Mouse (Mus musculus): ENCODE results near the gene Plekha4.
"Not testable (repeated sequence)": the region's sequence is repeated elsewhere in the genome, so short reads cannot be mapped to it uniquely, and the experiment has no call there.

Gene Plekha4

GRCm38 (mm10) chr7:45525809-45526473, at the start of gene Plekha4, which contains the start of gene Ppp1r15a:
Plekha4 (plus strand) TSS chr7:45526330.
Ppp1r15a (minus strand) TSS chr7:45526268.
- DNase-seq (ENCODE audit: low read depth, low spot score), result peak; percentile 96

DNA sequence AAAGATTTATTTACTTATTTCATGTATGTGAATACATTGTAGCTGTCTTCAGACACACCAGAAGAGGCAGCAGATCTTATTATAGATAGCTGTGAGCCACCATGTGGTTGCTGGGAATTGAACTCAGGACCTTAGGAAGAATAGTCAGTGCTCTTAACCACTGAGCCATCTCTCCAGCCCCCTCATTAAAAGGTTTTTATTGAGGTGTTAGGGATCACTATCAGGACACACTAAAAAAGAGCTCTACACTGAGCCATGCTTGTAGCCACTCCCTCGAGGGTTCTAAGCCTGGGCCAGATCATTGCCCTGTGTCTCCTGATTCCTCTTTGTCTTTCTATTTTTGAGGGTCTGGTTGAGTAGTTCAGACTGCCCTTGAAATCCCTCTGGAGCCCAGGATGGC, 49.7 kb upstream of the Plekha4 start:
- DNase-seq (ENCODE audit: low read depth, low spot score), result no peak

DNA sequence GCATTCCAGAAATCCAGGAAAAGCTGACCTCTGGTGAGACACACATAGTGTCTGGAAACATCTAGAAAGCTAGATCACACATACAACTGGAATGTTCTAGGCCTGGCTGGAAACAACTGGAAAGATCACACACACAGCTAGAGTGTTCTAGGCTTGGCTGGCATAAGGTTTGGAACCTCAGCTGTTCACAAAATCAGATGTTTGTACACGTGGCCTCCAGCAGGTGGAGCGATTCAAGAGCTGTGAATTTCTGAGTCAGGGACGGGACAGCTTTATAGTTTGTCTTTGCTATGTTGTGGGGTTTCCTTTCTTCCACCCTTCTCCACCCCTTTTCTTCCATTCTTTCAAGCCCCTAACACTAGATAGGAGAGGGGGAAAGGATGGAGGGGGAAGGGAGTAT, 49.1 kb upstream of the Plekha4 start:
- DNase-seq (ENCODE audit: low read depth, low spot score), result peak; percentile 76

- DNase-seq (ENCODE audit: low read depth, low spot score), result no peak
Measured at GRCm38 (mm10) chr7:45478774-45479173, 47.4 kb upstream of the Plekha4 start.

- DNase-seq (ENCODE audit: low read depth, low spot score), result not testable (repeated sequence)
Measured at GRCm38 (mm10) chr7:45480310-45480709, 45.8 kb upstream of the Plekha4 start.

GRCm38 (mm10) chr7:45481374-45481927, 44.7 kb upstream of the Plekha4 start, which contains the start of gene Tulp2:
Tulp2 (plus strand) TSS chr7:45481877.
- DNase-seq (ENCODE audit: low read depth, low spot score), result peak; percentile 71

DNA sequence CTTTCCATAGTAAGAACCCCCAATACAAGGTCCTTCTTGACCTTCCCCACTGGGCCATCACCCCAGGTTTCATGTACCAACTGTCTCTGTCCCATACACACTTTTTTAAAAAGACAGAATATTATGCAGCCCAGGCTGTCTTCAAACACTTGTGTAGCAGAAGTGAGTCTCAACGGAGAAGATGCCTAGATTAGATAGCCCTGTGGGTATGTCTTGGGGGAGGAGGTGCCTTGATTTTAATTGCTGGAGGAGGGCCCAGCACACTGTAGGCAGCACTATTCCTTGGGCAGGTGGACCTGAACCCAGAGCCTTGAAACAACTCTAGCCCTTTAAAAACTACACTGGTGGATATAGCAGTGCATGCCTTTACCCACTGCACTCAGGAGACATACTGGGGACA, 44.0 kb upstream of the Plekha4 start:
- DNase-seq (ENCODE audit: low read depth, low spot score), result no peak

DNA sequence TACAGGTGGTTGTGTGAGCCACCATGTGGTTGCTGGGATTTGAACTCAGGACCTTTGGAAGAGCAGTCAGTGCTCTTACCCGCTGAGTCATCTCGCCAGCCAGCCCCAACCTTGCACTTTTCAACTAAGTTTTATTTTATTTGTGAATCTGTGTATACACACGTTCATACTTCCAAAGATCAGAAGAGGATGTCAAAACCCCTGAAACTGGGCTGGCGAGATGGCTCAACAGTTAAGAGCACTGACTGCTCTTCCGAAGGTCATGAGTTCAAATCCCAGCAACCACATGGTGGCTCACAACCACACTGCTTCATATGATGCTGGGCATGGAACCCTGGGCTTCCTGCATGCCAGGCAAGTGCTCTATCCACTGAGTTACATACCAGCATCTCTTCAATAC, 41.1 kb upstream of the Plekha4 start:
- not testable (repeated sequence) for DNase-seq (ENCODE audit: low read depth, low spot score)

GRCm38 (mm10) chr7:45486158-45486557, 40.0 kb upstream of the Plekha4 start:
- no peak for DNase-seq (ENCODE audit: low read depth, low spot score)

DNA sequence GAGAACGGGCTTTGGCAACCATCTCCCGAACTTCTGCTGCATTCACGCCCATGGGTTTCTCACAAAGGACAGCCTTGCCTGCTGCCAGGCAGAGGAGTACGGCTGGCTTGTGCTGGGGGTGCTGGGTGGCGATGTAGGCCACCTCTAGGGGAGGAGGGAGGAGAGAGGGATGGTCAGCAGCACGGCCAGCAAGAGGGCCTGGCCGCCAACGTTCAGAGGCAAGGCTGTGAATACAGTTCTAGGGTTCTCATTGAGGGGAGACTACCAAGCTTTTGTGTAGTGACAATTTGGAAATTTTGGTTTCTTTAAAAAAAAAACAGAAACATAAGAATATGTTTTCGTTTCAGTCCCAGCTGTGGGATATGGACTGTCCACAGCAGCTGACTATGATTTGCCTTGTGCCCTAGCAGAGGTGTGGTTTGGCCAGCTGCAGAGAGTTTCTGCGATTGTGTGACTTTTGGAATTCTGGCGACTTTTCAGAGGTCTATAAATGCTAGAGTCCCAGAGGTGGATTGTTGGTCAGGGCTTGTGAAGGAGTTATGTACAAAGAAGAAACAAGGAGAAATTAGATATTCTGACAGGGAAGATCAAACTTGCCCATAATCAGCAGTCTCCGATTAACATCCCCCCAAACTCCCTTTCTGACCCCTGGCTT, 39.2 kb upstream of the Plekha4 start, which contains the start of gene Gm45808:
Gm45808 (minus strand) TSS at position 51 of the 655 bp plus-strand sequence.
- DNase-seq (ENCODE audit: low read depth, low spot score), result no peak

DNA sequence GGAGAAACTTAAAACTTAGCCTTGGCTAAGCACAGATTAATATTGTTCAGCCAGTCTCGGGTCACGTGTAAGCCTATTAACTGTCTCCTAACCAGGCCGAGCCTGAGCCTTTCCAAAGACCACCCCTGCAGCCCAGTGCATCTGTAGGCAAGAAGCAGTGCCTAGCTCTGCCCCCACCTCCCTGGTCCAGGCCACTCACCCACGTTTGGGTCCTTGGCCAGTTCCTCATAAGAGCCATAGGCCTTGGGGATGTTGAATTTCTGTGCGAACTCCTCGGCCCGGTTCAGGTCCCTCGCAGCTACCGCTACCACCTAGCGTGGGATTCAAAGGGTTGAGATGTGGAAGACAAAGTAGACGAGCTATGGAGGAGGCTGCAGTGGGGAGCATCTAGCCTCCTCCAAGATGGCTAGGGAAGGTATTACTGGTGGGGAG, 38.3 kb upstream of the Plekha4 start:
- no peak for DNase-seq (ENCODE audit: low read depth, low spot score)

DNA sequence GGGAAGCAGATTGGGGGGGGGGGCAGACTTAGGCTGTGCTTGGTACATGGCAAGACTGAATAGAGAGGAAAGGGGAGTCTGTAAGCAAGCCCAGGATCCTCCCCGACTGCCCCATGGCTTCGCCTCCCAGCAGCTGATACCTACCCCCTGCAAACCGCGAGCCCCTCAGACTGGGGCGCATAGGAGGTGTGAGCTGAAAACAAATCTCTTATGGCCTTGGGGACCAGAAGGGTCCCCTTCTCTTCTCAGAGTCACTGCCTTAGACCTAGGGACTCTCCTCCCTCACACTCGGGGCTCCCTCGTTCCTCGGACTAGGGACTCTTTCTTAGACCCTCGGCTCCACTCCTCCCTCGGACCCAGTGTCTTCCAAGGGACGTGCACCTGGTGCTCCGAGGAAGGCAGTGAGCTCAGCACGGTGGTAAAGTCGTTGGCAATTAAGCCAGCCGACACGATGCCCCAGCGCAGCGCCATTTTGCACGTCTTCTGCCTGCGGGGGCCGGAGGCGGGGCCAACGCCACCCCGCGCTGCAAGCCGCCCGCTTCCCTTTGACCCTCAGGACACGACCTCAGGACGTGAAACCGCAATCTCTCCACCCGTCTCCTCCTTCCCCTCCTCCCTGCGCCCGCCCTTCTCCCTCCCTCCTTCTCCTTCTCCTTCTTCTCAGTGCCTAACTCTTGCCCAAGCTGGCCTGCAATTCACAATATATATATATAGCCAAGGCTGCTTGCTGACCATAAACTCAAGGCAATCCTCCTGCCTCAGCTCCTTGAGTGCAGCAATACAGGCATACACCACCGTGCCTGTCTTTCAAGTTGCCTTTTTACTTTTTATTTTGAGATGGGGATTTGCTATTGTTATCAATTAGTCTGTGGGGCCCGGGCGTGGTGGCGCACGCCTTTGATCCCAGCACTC, 37.6 kb upstream of the Plekha4 start, which contains the start of gene Dhdh:
Dhdh (minus strand) TSS at position 513 of the 912 bp plus-strand sequence.
- no peak for DNase-seq (ENCODE audit: low read depth, low spot score)

DNA sequence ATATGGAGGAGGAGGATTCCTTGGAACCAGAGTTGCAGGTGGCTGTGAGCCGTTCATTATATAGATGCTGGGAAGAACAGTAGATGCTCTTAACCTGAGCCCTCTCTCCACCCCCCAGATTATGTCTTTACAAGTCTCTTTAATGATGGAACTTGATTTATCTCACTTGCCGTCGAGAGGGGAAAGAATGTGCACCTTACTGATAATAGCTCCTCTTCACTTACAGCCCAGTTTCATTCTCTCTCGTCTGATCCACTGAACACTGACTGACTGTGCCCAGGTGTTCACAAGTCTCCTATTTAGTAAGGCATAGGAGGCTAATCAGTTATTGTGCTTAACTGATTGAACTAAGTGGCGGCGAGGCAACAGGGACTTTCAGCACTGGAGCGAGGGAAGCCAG, 36.6 kb upstream of the Plekha4 start:
- DNase-seq (ENCODE audit: low read depth, low spot score), result no peak

DNA sequence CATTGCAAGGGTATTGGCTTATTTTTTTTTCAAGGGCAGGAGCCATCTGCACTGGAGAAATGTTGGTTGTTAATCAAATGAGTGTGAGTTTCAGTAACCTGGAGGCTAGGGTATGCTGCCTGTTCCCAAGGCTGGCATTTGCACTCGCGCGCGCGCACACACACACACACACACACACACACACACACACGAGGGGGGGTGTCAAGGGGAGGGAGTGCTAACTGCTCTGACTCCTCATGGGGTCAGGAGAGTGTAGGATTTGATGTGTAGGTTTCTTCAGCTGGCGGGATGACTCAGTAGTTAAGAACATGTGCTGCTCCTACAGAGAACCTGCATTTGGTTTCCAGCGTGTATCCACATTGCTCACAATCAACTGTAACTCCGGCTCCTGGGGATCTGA, 35.3 kb upstream of the Plekha4 start:
- peak; percentile 59 for DNase-seq (ENCODE audit: low read depth, low spot score)

DNA sequence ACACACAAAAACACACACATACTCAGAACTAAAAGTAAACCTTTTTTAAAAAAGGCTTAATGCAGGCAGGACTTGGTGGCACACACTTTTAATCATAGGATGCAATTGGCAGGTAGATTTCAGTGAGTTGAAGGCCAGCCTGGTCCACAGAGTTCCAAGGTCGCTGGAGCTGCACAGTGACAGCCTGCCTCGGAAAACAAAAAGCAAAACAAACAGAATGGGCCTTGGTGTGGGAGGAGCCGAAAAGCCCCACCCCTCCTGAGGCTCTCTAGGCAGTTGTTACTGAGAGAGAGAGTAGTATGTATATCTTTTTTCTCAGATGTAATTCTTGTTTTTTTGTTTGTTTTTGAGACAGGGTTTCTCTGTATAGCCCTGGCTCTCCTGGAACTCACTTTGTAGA, 34.9 kb upstream of the Plekha4 start:
- DNase-seq (ENCODE audit: low read depth, low spot score), result peak; percentile 20

GRCm38 (mm10) chr7:45492225-45492844, 33.8 kb upstream of the Plekha4 start:
- DNase-seq (ENCODE audit: low read depth, low spot score), result no peak

- DNase-seq (ENCODE audit: low read depth, low spot score), result no peak
Measured at GRCm38 (mm10) chr7:45492951-45493350, 33.2 kb upstream of the Plekha4 start.

- no peak for DNase-seq (ENCODE audit: low read depth, low spot score)
Measured at GRCm38 (mm10) chr7:45494548-45494947, 31.6 kb upstream of the Plekha4 start.

DNA sequence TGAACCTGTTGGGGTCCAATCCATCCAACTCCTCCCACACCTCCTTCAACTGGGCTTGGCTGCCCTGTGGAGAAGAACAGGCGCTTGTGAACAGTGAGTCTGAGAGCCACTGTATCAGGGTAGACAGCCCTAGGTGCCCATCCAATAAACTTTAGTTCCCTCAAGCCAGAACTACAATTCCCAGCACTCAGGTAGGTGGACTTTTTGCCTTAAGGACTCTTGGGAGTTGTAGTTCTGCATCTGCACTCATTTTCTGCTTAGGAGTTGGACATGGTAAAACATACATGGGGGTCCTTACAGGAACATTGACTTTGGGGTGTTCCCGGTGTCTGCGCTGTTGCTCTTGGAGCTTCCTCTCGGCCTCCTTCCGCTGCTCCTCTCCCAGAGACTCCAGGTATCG, 27.7 kb upstream of the Plekha4 start:
- no peak for DNase-seq (ENCODE audit: low read depth, low spot score)

DNA sequence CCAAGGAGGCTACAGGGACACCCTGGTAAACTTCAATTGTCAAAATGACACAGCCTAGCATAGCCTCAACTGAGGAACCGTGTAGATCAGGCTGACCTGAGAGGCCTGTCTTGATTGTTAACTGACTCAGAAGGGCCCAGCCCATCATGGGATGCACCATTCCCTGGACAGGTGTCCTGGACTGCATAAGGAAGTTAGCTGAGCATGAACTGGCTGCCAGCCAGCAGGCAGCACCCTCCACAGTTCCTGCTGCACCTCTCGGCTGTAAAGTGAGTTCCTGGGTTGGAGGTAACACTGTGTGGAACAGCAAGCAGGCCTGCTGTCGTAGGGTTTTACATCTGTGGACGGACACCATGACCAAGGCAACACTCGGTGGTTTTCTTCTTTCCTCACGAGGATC, 18.5 kb upstream of the Plekha4 start:
- no peak for DNase-seq (ENCODE audit: low read depth, low spot score)

DNA sequence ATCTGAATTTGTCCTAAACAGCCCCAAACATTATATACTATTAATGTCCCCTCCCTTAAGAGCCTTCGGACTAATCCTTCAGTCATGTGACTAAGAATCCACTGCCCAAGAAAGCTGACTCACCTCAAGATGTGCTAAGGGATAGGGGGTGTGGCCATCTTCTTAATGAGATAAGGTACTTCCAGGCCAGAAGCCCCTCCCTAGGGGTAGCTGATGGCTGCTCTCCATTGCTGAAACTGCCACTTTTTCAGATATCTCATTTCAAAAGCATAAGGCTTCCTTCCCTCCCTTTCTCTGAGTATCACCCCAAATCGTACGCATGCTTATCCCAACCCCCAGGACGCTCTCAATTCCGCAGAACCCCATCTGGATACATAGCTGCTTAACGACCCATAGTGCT, 17.6 kb upstream of the Plekha4 start:
- DNase-seq (ENCODE audit: low read depth, low spot score), result peak; percentile 53
